Mouse (Mus musculus): ENCODE results near the gene Scnn1b. TPM values are rescaled to one million over a fixed set of nuclear protein-coding genes. Genes with fewer than 3 reads are reported as not detected.

The Scnn1b gene
- total RNA-seq (2023) = not detected

GRCm38 (mm10) chr7:121864858-121865585, at the start of gene Scnn1b:
TSS of gene Scnn1b (plus strand) at chr7:121865038.

Other genes with a start within 250 kb of the Scnn1b start
- 12.1 TPM for gene Usp31, start 157.8 kb upstream of the Scnn1b start, total RNA-seq (2023)
- not detected for gene Scnn1g, start 130.6 kb upstream of the Scnn1b start, total RNA-seq (2023)
- gene Cog7, start 116.7 kb downstream of the Scnn1b start, total RNA-seq (2023) = 12.2 TPM
- gene Gga2, start 156.2 kb downstream of the Scnn1b start, total RNA-seq (2023) = 28.6 TPM
- 35.6 TPM for gene Ubfd1, start 202.1 kb downstream of the Scnn1b start, total RNA-seq (2023)
- 19.6 TPM for gene Ears2, start 202.2 kb downstream of the Scnn1b start, total RNA-seq (2023)
- gene Ndufab1, start 236.8 kb downstream of the Scnn1b start, total RNA-seq (2023) = 82.2 TPM

All from CD8-positive naive resting alpha-beta T cell, adult 57 days (primary cell).